Mouse (Mus musculus) cortical plate, adult 2 months (tissue): ENCODE data around the gene Plcb3.

ENCODE experiments used
- CTCF ChIP-seq: fragments of 200-500 bp; IDR thresholded peaks from 2 replicates; pipeline ENCODE4 v1.5.1; 2011; ENCODE audit warnings: mild to moderate bottlenecking, control low read depth, low read length; ENCODE audit not compliant: insufficient read depth; ENCODE audit errors: extremely low read depth
- POLR2A ChIP-seq: fragments of 200-500 bp; IDR thresholded peaks from 2 replicates; pipeline ENCODE4 v1.6.1; 2011; ENCODE audit warnings: mild to moderate bottlenecking, low read length, control low read depth; ENCODE audit not compliant: insufficient read depth; ENCODE audit errors: extremely low read depth

DNA sequence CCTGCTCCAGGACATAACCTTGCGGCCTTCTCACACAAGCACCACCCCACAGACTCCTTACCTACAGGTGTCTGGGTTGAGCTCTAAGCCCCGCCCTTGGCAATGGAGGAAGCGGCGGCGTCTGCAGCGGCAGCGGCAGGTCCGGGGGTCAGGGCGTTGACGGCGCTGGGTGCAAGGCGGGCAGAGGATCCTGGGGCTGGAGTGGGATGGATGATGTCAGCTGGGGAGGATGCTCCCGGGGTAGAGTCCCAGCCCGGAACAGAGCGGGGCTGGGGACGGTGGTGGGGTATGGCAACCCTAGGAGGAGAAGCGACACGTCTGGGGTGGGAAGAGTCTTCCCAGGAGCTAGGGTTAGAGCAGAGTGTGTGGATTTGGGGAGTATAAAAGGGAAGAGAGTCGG lies 9.0 kb upstream of the Plcb3 start:
- TF ChIP-seq CTCF (no peak), POLR2A (no peak)
